Mouse (Mus musculus): ENCODE measurements around the gene Olfr417. TPM values are rescaled to one million over a fixed set of nuclear protein-coding genes. Genes with fewer than 3 reads are reported as not detected.

Gene Olfr417
- not detected in 2 replicates for polyA plus RNA-seq (2015; fragmentation: Nextera tagmentation; extraction: Ambion mirVana)

GRCm38 (mm10) chr1:174364882-174365451 is at the start of gene Olfr417:
Gene Olfr417, plus strand, starts transcription at chr1:174365122.

GRCm38 (mm10) chr1:174330218-174330617 is 34.7 kb upstream of the Olfr417 start, which contains the start of gene Mptx1:
Gene Mptx1, plus strand, starts transcription at chr1:174330518.

GRCm38 (mm10) chr1:174390746-174391145 is 25.8 kb downstream of the Olfr417 start, which contains the start of gene Olfr248:
Gene Olfr248, plus strand, starts transcription at chr1:174391046.

GRCm38 (mm10) chr1:174423764-174424163 is 58.8 kb downstream of the Olfr417 start, which contains the start of gene Olfr414:
Gene Olfr414, plus strand, starts transcription at chr1:174424064.

Other genes with a start within 250 kb of the Olfr417 start
- gene Olfr231, start 244.0 kb upstream of the Olfr417 start, polyA plus RNA-seq (2015; fragmentation: Nextera tagmentation; extraction: Ambion mirVana), result not detected in 2 replicates
- not detected in 2 replicates for gene Olfr424, start 233.6 kb upstream of the Olfr417 start, polyA plus RNA-seq (2015; fragmentation: Nextera tagmentation; extraction: Ambion mirVana)
- not detected in 2 replicates for gene Olfr420, start 209.5 kb upstream of the Olfr417 start, polyA plus RNA-seq (2015; fragmentation: Nextera tagmentation; extraction: Ambion mirVana)
- 0.05 and 0.09 TPM in 2 replicates for gene Spta1, start 192.3 kb upstream of the Olfr417 start, polyA plus RNA-seq (2015; fragmentation: Nextera tagmentation; extraction: Ambion mirVana)
- not detected in 2 replicates for gene Olfr419, start 113.1 kb upstream of the Olfr417 start, polyA plus RNA-seq (2015; fragmentation: Nextera tagmentation; extraction: Ambion mirVana)
- gene Mptx1, start 34.6 kb upstream of the Olfr417 start, polyA plus RNA-seq (2015; fragmentation: Nextera tagmentation; extraction: Ambion mirVana), result not detected in 2 replicates
- gene Olfr248, start 25.9 kb downstream of the Olfr417 start, polyA plus RNA-seq (2015; fragmentation: Nextera tagmentation; extraction: Ambion mirVana), result not detected in 2 replicates
- gene Olfr414, start 58.9 kb downstream of the Olfr417 start, polyA plus RNA-seq (2015; fragmentation: Nextera tagmentation; extraction: Ambion mirVana), result not detected in 2 replicates
- not detected in 2 replicates for gene Olfr220, start 77.0 kb downstream of the Olfr417 start, polyA plus RNA-seq (2015; fragmentation: Nextera tagmentation; extraction: Ambion mirVana)
- gene Fmn2, start 136.7 kb downstream of the Olfr417 start, polyA plus RNA-seq (2015; fragmentation: Nextera tagmentation; extraction: Ambion mirVana), result 0.18 TPM in 2 replicates

All from skeletal muscle tissue, postnatal 0 days (tissue).